Mouse (Mus musculus) small intestine, adult 2 months (tissue): Measurements from ENCODE around the gene Pigq.

ENCODE experiments used
- CTCF ChIP-seq: fragments of 200-500 bp; IDR thresholded peaks from 2 replicates; pipeline ENCODE4 v1.5.1; 2012; ENCODE audit warnings: low read depth, mild to moderate bottlenecking, control low read depth, inconsistent platforms, low read length, moderate library complexity, mixed read lengths; ENCODE audit not compliant: insufficient replicate concordance, insufficient read length; ENCODE audit errors: extremely low read depth
- POLR2A ChIP-seq: fragments of 200-500 bp; IDR thresholded peaks from 2 replicates; pipeline ENCODE4 v1.6.1; 2012; ENCODE audit warnings: low read depth, mild to moderate bottlenecking, control low read depth, inconsistent platforms, low read length, moderate library complexity

DNA sequence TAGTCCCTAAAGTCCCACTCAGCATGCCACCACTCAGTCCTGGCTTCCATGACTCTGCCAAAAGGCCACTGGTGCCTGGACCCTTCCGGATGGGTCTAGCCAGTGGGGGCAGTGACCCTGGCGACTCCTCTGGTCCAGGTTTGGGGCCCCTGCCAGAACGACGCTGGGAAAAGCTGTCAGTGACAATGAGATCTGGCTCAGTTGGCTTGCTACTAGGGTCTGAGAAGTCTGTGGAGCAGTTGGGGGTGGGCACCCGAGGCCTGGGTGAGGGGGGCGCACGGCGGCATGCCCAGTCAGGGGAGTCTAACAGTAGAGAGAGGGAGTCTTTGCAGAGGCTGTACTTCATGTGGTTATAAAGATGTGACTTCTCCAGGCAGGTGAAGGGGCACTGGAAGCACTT lies 3.3 kb upstream of the Pigq start:
- TF ChIP-seq POLR2A (no peak), CTCF (no peak)
